Mouse (Mus musculus): ENCODE data around the gene Crlf1.
"Not testable (repeated sequence)": the region's sequence is repeated elsewhere in the genome, so short reads cannot be mapped to it uniquely, and the experiment has no call there.

Gene Crlf1

GRCm38 (mm10) chr8:70500386-70501301 is 7.7 kb downstream of the Crlf1 start:
- DNase-seq (ENCODE audit: low spot score), result no peak

DNA sequence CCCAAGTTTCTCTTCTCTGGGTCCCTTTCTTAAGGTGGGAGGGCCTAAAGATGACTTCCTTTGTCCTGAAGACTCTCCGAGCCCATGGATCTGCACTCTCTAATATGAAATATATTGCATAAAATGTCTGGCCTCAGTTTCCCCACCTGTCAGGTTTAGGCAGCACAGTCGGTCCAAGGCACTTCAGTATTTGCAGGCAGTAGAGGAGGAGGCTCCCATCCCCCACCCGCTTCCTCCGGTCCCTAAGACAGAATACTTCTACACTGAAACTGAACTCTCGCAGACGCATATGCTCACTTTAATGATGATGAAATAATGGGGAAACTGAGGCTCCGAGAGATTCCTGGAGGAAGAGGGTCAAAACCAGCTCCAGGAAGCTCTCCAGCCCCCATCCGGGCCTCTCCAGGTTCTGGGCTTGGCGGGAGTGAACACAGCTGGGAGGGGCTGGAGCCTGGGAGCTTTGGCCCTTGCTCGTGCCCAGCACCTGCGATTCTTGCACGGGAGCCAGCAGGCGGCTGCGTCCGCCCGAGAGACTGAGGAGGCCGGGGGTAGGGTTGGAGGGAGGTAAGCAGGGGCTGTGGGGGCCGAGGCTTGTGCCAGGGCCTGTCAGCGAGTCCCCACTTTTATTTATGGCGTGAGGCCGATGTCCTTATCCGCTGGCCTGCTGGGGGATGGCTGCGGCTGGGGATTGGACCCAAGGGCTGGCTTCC is 9.0 kb downstream of the Crlf1 start:
- DNase-seq (ENCODE audit: low spot score), result no peak

GRCm38 (mm10) chr8:70502540-70502939 is 9.6 kb downstream of the Crlf1 start:
- no peak for DNase-seq (ENCODE audit: low spot score)

DNA sequence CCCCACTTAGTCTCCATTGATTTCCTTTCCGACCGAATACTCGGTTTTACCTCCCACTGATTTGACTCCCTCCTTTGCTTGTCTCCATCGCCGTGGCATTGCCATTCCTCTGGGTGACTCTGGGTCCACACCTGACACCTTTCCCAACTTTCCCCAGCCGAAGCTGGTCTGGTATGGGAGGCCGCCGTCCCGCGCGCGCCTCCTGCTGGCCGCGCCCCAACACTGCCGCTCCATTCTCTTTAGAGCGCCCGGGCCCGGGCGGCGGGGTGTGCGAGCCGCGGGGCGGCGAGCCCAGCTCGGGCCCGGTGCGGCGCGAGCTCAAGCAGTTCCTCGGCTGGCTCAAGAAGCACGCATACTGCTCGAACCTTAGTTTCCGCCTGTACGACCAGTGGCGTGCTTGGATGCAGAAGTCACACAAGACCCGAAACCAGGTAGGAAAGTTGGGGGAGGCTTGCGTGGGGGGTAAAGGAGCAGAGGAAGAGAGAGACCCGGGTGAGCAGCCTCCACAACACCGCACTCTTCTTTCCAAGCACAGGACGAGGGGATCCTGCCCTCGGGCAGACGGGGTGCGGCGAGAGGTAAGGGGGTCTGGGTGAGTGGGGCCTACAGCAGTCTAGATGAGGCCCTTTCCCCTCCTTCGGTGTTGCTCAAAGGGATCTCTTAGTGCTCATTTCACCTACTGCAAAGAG is 10.2 kb downstream of the Crlf1 start:
- DNase-seq (ENCODE audit: low spot score), result peak; percentile 71

GRCm38 (mm10) chr8:70504291-70504716 is 11.3 kb downstream of the Crlf1 start:
- DNase-seq (ENCODE audit: low spot score), result peak; percentile 67

- peak; percentile 51 for DNase-seq (ENCODE audit: low spot score)
Observed at GRCm38 (mm10) chr8:70504851-70505250, 11.9 kb downstream of the Crlf1 start.

DNA sequence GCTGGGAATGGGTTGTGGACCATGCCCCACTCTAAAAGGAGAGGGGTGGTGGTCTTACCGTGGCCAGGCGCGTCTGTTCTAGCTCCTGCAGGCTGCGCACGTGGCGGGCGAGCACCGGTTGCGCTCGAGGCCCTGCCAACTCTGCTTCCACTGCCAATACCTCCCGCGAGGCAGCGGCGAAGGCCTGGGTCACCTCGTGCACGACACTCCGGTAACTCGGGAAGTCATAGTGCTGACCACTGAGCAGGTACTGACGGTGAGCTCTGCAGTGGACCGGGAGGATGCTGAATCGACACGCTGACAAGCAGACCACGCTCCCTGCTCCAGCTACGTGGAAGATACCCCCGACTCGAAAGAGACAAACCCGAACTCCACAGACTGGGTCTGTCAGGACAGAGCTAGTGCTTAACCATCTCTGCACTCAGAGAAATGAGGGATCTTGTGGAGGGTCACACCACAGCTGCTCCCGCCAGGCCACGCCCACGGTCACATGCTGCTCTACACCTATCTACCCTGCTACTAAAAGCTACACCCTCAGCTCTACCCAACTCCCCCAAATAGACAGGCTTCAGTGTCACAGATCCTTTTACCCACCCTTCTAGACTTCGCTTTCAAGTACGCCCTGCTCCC is 12.9 kb downstream of the Crlf1 start:
- no peak for DNase-seq (ENCODE audit: low spot score)

DNA sequence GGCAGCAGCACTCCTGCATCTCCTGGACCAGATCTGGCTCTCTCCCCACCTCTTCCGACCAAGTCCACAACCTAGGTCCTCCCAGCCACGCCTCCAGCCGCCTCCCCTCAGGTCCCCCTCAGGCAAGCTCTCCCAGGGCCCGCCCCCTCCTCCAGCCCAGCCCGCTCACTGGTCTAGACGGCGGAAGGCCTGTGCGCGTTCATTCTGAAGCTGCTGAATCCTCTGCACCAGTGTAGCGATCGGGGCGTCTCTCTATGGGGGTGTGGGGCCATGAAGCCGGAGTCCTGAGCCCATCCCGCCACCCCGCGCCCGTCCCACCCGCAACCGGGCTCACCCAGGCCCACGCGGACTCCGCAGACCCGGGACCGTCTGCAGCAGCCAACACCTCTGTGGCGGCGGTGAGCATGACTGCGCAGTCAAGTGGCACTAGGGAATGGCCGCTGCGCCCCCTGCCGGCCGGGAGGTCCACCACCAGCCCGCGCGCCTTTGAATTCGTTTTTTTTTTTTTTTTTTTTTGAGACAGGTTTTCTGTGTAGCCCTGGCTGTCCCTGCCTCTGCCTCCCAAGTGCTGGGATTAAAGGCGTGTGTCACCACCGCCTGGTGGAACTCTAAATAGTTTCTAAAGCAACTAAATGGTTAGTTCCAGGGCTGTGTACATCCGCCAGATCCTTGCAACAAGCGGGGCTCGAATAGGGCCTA is 13.5 kb downstream of the Crlf1 start, which contains the start of gene Rex1bd:
Gene Rex1bd, minus strand, starts transcription at position 425 of the 699 bp plus-strand sequence.
- peak; percentile 93 for DNase-seq (ENCODE audit: low spot score)

DNA sequence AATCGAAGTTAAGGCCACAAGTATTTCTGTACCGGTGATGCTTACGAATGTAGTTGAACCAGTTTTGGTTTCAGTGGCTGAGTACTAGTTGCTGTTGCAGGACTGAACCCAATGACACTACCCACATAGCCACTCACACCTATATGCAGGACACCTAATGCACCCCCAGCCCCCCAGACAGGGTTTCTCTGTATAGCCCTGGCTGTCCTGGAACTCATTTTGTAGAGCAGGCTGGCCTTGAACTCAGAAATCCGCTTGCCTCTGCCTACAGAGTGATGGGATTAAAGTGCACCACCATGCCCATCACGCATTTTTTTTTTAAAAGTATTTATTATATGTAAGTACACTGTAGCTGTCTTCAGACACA is 14.1 kb downstream of the Crlf1 start:
- no peak for DNase-seq (ENCODE audit: low spot score)

DNA sequence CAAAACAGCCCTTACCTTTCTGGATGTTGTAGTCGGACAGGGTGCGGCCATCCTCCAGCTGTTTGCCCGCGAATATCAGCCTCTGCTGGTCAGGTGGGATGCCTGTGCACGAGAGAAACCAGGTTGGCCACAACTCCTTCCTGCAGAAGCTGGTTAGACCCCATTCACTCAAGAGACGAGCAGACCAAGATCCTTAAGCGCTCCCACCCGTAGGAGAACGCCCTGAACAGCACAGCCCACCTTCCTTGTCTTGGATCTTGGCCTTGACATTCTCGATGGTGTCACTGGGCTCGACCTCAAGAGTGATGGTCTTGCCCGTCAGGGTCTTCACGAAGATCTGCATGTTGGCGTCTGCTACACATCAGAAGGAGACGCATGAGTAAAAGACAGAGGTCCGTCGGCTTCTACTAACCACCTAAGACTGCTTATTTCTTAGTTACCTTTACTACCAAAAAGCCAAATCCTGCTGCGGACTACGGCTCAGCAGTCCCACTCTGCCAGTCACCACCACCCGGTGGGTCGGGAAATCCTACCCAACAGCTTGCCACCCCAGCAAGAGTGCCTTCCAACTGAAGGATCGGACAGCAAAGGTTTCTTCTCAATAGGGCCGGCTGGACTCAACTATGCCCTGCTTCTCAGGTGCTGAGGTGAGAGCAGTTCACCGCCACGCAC is 16.5 kb downstream of the Crlf1 start:
- no peak for DNase-seq (ENCODE audit: low spot score)

DNA sequence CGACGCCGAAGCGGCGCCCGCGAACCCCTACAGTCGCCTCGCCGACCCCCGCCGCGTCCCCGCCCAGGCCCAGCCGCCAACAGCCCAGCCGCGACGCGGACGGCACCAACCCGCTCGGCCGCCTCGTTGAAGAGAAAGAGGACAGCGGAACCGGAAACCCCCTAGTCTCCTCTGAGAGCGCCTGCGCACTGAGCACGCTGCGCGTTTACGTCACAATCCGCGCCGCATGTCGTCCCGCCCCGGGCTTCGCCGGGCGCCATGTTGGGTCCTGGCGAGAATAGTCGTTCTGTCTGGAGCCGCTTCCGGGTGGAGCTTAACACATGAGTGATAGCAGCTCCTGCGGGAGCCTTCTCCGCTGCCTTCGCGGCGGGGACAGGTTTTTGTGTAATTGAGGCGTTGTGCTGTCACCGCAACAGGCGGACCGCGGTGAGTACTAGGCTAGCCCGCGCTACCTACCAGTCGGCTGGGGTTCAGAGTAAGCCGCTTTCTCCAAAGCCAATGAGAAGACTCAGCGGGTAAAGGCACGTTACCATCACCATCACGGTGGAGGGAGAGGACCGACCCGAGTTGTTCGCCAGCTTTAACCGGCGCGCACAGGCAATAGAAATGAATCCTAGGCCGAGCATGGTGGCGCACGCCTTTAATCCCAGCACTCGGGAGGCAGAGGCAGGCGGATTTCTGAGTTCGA is 17.4 kb downstream of the Crlf1 start, which contains the start of gene Uba52:
Gene Uba52, minus strand, starts transcription at position 574 of the 688 bp plus-strand sequence.
- DNase-seq (ENCODE audit: low spot score), result peak; percentile 97

DNA sequence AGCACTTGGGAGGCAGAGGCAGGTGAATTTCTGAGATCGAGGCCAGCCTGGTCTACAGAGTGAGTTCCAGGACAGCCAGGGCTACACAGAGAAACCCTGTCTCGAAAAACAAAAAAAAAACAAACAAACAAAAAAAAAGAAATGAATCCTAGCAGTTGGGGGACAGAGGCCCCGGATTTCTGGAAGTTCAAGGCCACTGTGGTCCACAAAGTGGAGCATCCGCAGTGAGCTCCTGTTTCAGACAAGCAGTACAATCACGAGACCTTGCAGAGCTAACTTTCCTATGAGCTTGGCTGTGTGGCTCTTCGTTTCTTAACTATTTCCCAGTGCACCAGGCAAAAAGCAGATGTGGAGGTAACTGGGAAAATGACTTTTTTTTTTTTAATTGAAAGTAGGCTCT is 18.2 kb downstream of the Crlf1 start:
- DNase-seq (ENCODE audit: low spot score), result not testable (repeated sequence)

GRCm38 (mm10) chr8:70511770-70512169 is 18.8 kb downstream of the Crlf1 start:
- DNase-seq (ENCODE audit: low spot score), result no peak

DNA sequence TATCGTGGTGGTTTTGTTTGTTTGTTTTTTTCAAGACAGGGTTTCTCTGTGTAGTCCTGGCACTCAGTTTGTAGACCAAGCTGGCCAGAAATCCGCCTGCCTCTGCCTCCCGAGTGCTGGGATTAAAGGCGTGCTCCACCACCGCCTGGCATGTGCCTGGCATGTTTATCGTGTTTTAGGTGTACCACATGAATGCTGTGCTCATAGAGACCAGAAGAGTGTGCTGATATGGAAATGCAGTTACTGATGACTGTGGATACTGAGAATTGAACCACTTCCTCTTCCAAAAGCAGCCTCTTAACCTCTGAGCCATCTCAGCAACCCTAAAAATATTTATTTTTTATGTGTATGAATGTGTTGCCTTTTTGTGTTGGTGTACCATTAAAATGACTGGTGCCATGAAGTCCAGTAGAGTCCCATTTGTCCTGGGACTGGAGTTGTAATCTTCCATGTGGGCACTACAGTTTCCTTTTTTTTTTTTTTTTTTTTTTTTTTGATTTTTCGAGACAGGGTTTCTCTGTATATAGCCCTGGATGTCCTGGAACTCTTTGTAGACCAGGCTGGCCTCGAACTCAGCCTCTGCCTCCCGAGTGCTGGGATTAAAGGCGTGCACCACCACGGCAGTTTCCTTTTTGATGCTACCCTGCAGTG is 19.4 kb downstream of the Crlf1 start:
- DNase-seq (ENCODE audit: low spot score), result no peak

DNA sequence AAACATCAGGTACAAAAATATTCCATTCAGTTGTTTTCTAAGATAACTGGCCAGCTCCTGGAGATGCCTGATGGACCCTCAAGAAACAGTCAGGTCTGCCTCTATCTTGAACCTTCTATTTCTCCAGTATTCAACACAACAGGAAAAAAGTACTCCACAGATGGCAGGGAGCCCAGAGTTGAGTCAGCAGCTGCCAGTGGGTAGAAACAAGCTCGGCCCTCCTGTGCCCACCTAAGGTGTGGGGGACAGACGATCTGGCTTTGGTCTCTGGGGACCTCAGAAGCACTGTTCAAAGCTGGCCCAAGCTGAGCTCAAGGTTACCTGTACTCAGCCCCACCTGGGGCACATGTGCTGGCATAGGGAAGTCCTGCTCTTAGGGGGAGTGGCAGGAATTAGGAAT is 20.5 kb downstream of the Crlf1 start:
- DNase-seq (ENCODE audit: low spot score), result no peak

- DNase-seq (ENCODE audit: low spot score), result no peak
Observed at GRCm38 (mm10) chr8:70517940-70518643, 25.1 kb downstream of the Crlf1 start.

DNA sequence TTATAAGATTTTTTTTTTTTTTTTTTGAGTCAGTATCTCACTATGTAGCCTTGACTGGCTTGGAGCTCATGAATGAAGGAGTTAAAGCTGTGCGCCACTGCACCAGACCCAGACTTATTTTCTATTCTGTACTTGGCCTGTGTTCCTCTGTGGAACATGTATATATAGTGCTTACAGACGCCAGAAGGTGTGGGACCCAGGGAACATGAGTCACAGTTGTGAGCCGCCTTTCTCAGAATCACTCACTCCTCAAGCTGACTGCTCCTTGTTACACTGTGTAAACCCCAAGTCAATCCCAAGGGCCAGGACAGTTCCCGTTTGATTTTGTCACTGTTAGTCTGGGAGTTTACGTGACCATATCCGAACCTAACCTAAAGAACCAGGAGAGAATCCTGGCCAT is 26.1 kb downstream of the Crlf1 start:
- no peak for DNase-seq (ENCODE audit: low spot score)

- DNase-seq (ENCODE audit: low spot score), result no peak
Observed at GRCm38 (mm10) chr8:70519606-70520005, 26.6 kb downstream of the Crlf1 start.
